Mouse (Mus musculus) hindbrain, embryonic 15.5 days (tissue): ENCODE measurements around the gene Olfr456. TPM values are rescaled to one million over a fixed set of nuclear protein-coding genes. Genes with fewer than 3 reads are reported as not detected.

ENCODE experiments used
- polyA plus RNA-seq: library from polyadenylated mRNA; unstranded; fragments of >200 nt; fragmentation: Nextera tagmentation; extraction: Ambion mirVana; gene quantifications from 2 replicates; pipeline ENCODE4 v1.2.1, GENCODE M21; 2015

Gene Olfr456
- polyA plus RNA-seq, 1 experiment from 2014 or later = not detected

Other genes with a start within 250 kb of the Olfr456 start
- 11.0 and 12.0 TPM in 2 replicates for gene Gstk1, start 241.3 kb downstream of the Olfr456 start, polyA plus RNA-seq
- 0.18 and 0.26 TPM in 2 replicates for gene Tmem139, start 225.2 kb downstream of the Olfr456 start, polyA plus RNA-seq
- 32.0 and 35.9 TPM in 2 replicates for gene Casp2, start 222.2 kb downstream of the Olfr456 start, polyA plus RNA-seq
- gene Clcn1, start 200.5 kb downstream of the Olfr456 start, polyA plus RNA-seq = 0.94 and 1.5 TPM in 2 replicates
- 6.5 and 7.5 TPM in 2 replicates for gene Fam131b, start 162.6 kb downstream of the Olfr456 start, polyA plus RNA-seq
- 50.2 and 63.0 TPM in 2 replicates for gene Zyx, start 137.6 kb downstream of the Olfr456 start, polyA plus RNA-seq
- gene Epha1, start 113.9 kb downstream of the Olfr456 start, polyA plus RNA-seq = 0.29 and 0.56 TPM in 2 replicates
- gene Tas2r143, start 87.0 kb downstream of the Olfr456 start, polyA plus RNA-seq = not detected in 2 replicates
- gene Tas2r135, start 81.8 kb downstream of the Olfr456 start, polyA plus RNA-seq = not detected in 2 replicates
- not detected in 2 replicates for gene Tas2r126, start 52.7 kb downstream of the Olfr456 start, polyA plus RNA-seq
- 0.12 TPM in 1 of 2 replicates, not detected in the other for gene Olfr458, start 22.0 kb downstream of the Olfr456 start, polyA plus RNA-seq
- gene Olfr457, start 10.9 kb downstream of the Olfr456 start, polyA plus RNA-seq = not detected in 2 replicates
- not detected in 2 replicates for gene Olfr455, start 60.4 kb upstream of the Olfr456 start, polyA plus RNA-seq
- not detected in 2 replicates for gene Tcaf3, start 110.5 kb upstream of the Olfr456 start, polyA plus RNA-seq
- 2.4 and 3.1 TPM in 2 replicates for gene Tcaf2, start 158.0 kb upstream of the Olfr456 start, polyA plus RNA-seq
- 202 and 215 TPM in 2 replicates for gene Tcaf1, start 222.9 kb upstream of the Olfr456 start, polyA plus RNA-seq